Mouse (Mus musculus) stomach, embryonic 14.5 days (tissue): ENCODE data around the gene Olfr1394. TPM values are rescaled to one million over a fixed set of nuclear protein-coding genes. Genes with fewer than 3 reads are reported as not detected.

Source experiments
- ATAC-seq: fragments of 200-750 bp; cut with Nextera tagmentation; 2 replicates; pipeline ENCODE4 v1.8.0; 2017; ENCODE audit warnings: low read depth, moderate TSS enrichment; ENCODE audit not compliant: insufficient number of reproducible peaks, insufficient read depth, low FRiP score
- H3K27ac ChIP-seq: fragments of 300-500 bp; sonication (generic); 2 replicates; pipeline ENCODE4 v1.5.1; 2014; ENCODE audit warnings: mild to moderate bottlenecking, low read length, moderate library complexity, mixed read lengths
- H3K27me3 ChIP-seq: fragments of 300-500 bp; sonication (generic); 2 replicates; pipeline ENCODE4 v1.6.1; 2014; ENCODE audit warnings: low read length, control low read depth, mixed read lengths; ENCODE audit not compliant: control insufficient read depth, insufficient read depth
- H3K36me3 ChIP-seq: fragments of 300-500 bp; sonication (generic); 2 replicates; pipeline ENCODE4 v1.6.1; 2014; ENCODE audit warnings: mild to moderate bottlenecking, control low read depth, low read length, moderate library complexity, mixed read lengths; ENCODE audit not compliant: control insufficient read depth, insufficient read depth
- H3K4me1 ChIP-seq: fragments of 300-500 bp; sonication (generic); 2 replicates; pipeline ENCODE4 v1.6.1; 2014; ENCODE audit warnings: low read length, control low read depth, mixed read lengths; ENCODE audit not compliant: control insufficient read depth, insufficient read depth
- H3K4me2 ChIP-seq: fragments of 300-500 bp; sonication (generic); replicated peaks from 2 replicates; pipeline ENCODE4 v1.6.1; 2014; ENCODE audit warnings: low read depth, low read length, control low read depth
- H3K4me3 ChIP-seq: fragments of 300-500 bp; sonication (generic); 2 replicates; pipeline ENCODE4 v1.5.1; 2014; ENCODE audit warnings: low read depth, low read length, control low read depth
- H3K9ac ChIP-seq: fragments of 300-500 bp; sonication (generic); replicated peaks from 2 replicates; pipeline ENCODE4 v1.6.1; 2014; ENCODE audit warnings: low read depth, mild to moderate bottlenecking, control low read depth, low read length, moderate library complexity, mixed read lengths
- H3K9me3 ChIP-seq: fragments of 300-500 bp; sonication (generic); 2 replicates; pipeline ENCODE4 v1.6.1; 2016; ENCODE audit warnings: low read depth, low read length, control low read depth; ENCODE audit not compliant: control insufficient read depth
- WGBS: fragments of 180-500 bp; shearing (Covaris S2); extraction: QIAGEN DNeasy Blood & Tissue Kit; methylation state at CpG from one replicate; pipeline ENCODE4 v1.1.7; 2014; 5-methylcytosine and 5-hydroxymethylcytosine counted together
- polyA plus RNA-seq: library from polyadenylated mRNA; unstranded; fragments of >200 nt; fragmentation: Nextera tagmentation; extraction: Ambion mirVana; gene quantifications from 2 replicates; pipeline ENCODE4 v1.2.1, GENCODE M21; 2014

The Olfr1394 gene
- not detected in 2 replicates for polyA plus RNA-seq

- 86% methylated on average over 1 of the region's 1 CpGs for WGBS
Measured at GRCm38 (mm10) chr11:49154077-49154476, at the start of gene Olfr1394. Gene Olfr1394 (plus strand): TSS chr11:49154377.

GRCm38 (mm10) chr11:49105752-49106151 is 48.4 kb upstream of the Olfr1394 start:
- WGBS = 71% methylated on average over 1 of the region's 1 CpGs
- H3K9me3 ChIP-seq = no peaks in the 10 kb centered on the region
- no peak overlapping the region for H3K9ac ChIP-seq
- 0 out of 2 replicates have a peak, but pooled peaks cover 4% of the 10 kb centered on the region for H3K4me1 ChIP-seq
- H3K27ac ChIP-seq = no peak overlapping the region
- no peaks in the 10 kb centered on the region for H3K36me3 ChIP-seq
- H3K27me3 ChIP-seq = no peaks in the 10 kb centered on the region
- H3K4me2 ChIP-seq = no peak overlapping the region
- H3K4me3 ChIP-seq = no peak overlapping the region
- no peak for ATAC-seq

More at GRCm38 (mm10) chr11:49154077-49154476, at the start of gene Olfr1394:
- Histone ChIP-seq H3K9me3 (no peaks in the 10 kb centered on the region), H3K4me2 (no peak within 1 kb of the TSS), H3K27me3 (no peaks in the 10 kb centered on the region), H3K9ac (no peak within 1 kb of the TSS), H3K4me1 (no peaks in the 10 kb centered on the region), H3K27ac (no peak within 1 kb of the TSS), H3K4me3 (no peak within 1 kb of the TSS), H3K36me3 (no peaks in the 10 kb centered on the region)
- ATAC-seq = no peak

- Histone ChIP-seq H3K9ac (no peak overlapping the region), H3K4me3 (no peak overlapping the region), H3K27ac (no peak overlapping the region), H3K4me2 (no peak overlapping the region), H3K36me3 (no peaks in the 10 kb centered on the region), H3K9me3 (no peaks in the 10 kb centered on the region), H3K4me1 (0 out of 2 replicates have a peak, but pooled peaks cover 4% of the 10 kb centered on the region), H3K27me3 (no peaks in the 10 kb centered on the region)
- WGBS = 47% methylated on average over 10 of the region's 10 CpGs
- ATAC-seq = no peak
Measured at GRCm38 (mm10) chr11:49107650-49108537, 46.3 kb upstream of the Olfr1394 start.

- WGBS = 50% methylated on average over 1 of the region's 1 CpGs
- Histone ChIP-seq H3K9me3 (no peaks in the 10 kb centered on the region), H3K27me3 (no peaks in the 10 kb centered on the region), H3K4me1 (0 out of 2 replicates have a peak, but pooled peaks cover 4% of the 10 kb centered on the region), H3K4me3 (no peak overlapping the region), H3K4me2 (no peak overlapping the region), H3K36me3 (no peaks in the 10 kb centered on the region), H3K9ac (no peak overlapping the region), H3K27ac (no peak overlapping the region)
- ATAC-seq = no peak; the same call in 1 of the 2 replicates
Measured at GRCm38 (mm10) chr11:49108833-49109232, 45.3 kb upstream of the Olfr1394 start.

- 69% methylated on average over 1 of the region's 1 CpGs for WGBS
Measured at GRCm38 (mm10) chr11:49111000-49111399, 43.2 kb upstream of the Olfr1394 start.

GRCm38 (mm10) chr11:49112624-49113219 is 41.5 kb upstream of the Olfr1394 start:
- H3K27me3 ChIP-seq = no peaks in the 10 kb centered on the region
- ATAC-seq = no peak
- no peak overlapping the region for H3K27ac ChIP-seq
- H3K9ac ChIP-seq = no peak overlapping the region
- H3K9me3 ChIP-seq = no peaks in the 10 kb centered on the region
- no peak overlapping the region for H3K4me3 ChIP-seq
- no peaks in the 10 kb centered on the region for H3K36me3 ChIP-seq
- no peak overlapping the region for H3K4me2 ChIP-seq
- 63% methylated on average over 6 of the region's 6 CpGs for WGBS
- 0 out of 2 replicates have a peak, but pooled peaks cover 3% of the 10 kb centered on the region for H3K4me1 ChIP-seq

More at GRCm38 (mm10) chr11:49111000-49111399, 43.2 kb upstream of the Olfr1394 start:
- no peak overlapping the region for H3K27ac ChIP-seq
- no peak overlapping the region for H3K9ac ChIP-seq
- 0 out of 2 replicates have a peak, but pooled peaks cover 4% of the 10 kb centered on the region for H3K4me1 ChIP-seq
- H3K36me3 ChIP-seq = no peaks in the 10 kb centered on the region
- no peaks in the 10 kb centered on the region for H3K27me3 ChIP-seq
- H3K4me3 ChIP-seq = no peak overlapping the region
- H3K9me3 ChIP-seq = no peaks in the 10 kb centered on the region
- no peak for ATAC-seq
- no peak overlapping the region for H3K4me2 ChIP-seq

GRCm38 (mm10) chr11:49114158-49114557 is 40.0 kb upstream of the Olfr1394 start:
- Histone ChIP-seq H3K4me2 (no peak overlapping the region), H3K36me3 (no peaks in the 10 kb centered on the region), H3K4me3 (no peak overlapping the region), H3K9ac (no peak overlapping the region), H3K27me3 (no peaks in the 10 kb centered on the region), H3K9me3 (no peaks in the 10 kb centered on the region), H3K27ac (no peak overlapping the region), H3K4me1 (no peaks in the 10 kb centered on the region)
- ATAC-seq = no peak
- WGBS = 72% methylated on average over 2 of the region's 2 CpGs

GRCm38 (mm10) chr11:49114774-49115173 is 39.4 kb upstream of the Olfr1394 start, which contains the start of gene Olfr1396:
Gene Olfr1396 (minus strand): TSS chr11:49114874.
- Histone ChIP-seq H3K36me3 (no peaks in the 10 kb centered on the region), H3K4me1 (no peaks in the 10 kb centered on the region), H3K4me2 (no peak within 1 kb of the TSS), H3K9me3 (no peaks in the 10 kb centered on the region), H3K9ac (no peak within 1 kb of the TSS), H3K4me3 (no peak within 1 kb of the TSS), H3K27ac (no peak within 1 kb of the TSS), H3K27me3 (no peaks in the 10 kb centered on the region)
- ATAC-seq = no peak
